Mouse (Mus musculus) limb, embryonic 12.5 days (tissue): ENCODE results near the gene 4632433K11Rik. TPM values are rescaled to one million over a fixed set of nuclear protein-coding genes. Genes with fewer than 3 reads are reported as not detected.

Experiments
- ATAC-seq: fragments of 200-750 bp; cut with Nextera tagmentation; 2 replicates; pipeline ENCODE4 v1.8.0; 2017; ENCODE audit warnings: low read depth, moderate TSS enrichment; ENCODE audit not compliant: insufficient number of reproducible peaks, insufficient read depth, low FRiP score, low TSS enrichment
- H3K27ac ChIP-seq: fragments of 300-500 bp; sonication (generic); 2 replicates; pipeline ENCODE4 v1.5.1; 2016; ENCODE audit warnings: mild to moderate bottlenecking, moderate library complexity
- H3K27me3 ChIP-seq: fragments of 300-500 bp; sonication (generic); 2 replicates; pipeline ENCODE4 v1.6.1; 2016; ENCODE audit warnings: mild to moderate bottlenecking, moderate library complexity
- H3K36me3 ChIP-seq: fragments of 300-500 bp; sonication (generic); 2 replicates; pipeline ENCODE4 v1.6.1; 2016; ENCODE audit warnings: mild to moderate bottlenecking, moderate library complexity
- H3K4me1 ChIP-seq: fragments of 300-500 bp; sonication (generic); replicated peaks from 2 replicates; pipeline ENCODE4 v1.6.1; 2016
- H3K4me2 ChIP-seq: fragments of 300-500 bp; sonication (generic); 2 replicates; pipeline ENCODE4 v1.6.1; 2016; ENCODE audit warnings: mild to moderate bottlenecking, moderate library complexity
- H3K4me3 ChIP-seq: fragments of 300-500 bp; sonication (generic); replicated peaks from 2 replicates; pipeline ENCODE4 v1.5.1; 2016; ENCODE audit warnings: mild to moderate bottlenecking
- H3K9ac ChIP-seq: fragments of 300-500 bp; sonication (generic); replicated peaks from 2 replicates; pipeline ENCODE4 v1.6.1; 2016; ENCODE audit warnings: mild to moderate bottlenecking, moderate library complexity
- H3K9me3 ChIP-seq: fragments of 300-500 bp; sonication (generic); 2 replicates; pipeline ENCODE4 v1.6.1; 2016; ENCODE audit warnings: mild to moderate bottlenecking, moderate library complexity
- WGBS: fragments of 180-500 bp; shearing (Covaris S2); methylation state at CpG from one replicate; pipeline ENCODE4 v1.1.7; 2016; 5-methylcytosine and 5-hydroxymethylcytosine counted together
- polyA plus RNA-seq: library from polyadenylated mRNA; unstranded; fragments of >200 nt; fragmentation: Nextera tagmentation; extraction: Ambion mirVana; gene quantifications from 2 replicates; pipeline ENCODE4 v1.2.1, GENCODE M21; 2016

Gene 4632433K11Rik
- polyA plus RNA-seq, 1 experiment from 2014 or later = not detected

GRCm38 (mm10) chr7:5057804-5058203, 23.9 kb downstream of the 4632433K11Rik start:
- Histone ChIP-seq H3K27ac (no peak overlapping the region), H3K4me1 (peaks cover 44% of the 10 kb centered on the region), H3K9ac (no peak overlapping the region), H3K4me2 (peak overlapping the region; percentile 83), H3K4me3 (peak overlapping the region; percentile 61), H3K9me3 (0 out of 2 replicates have a peak, but pooled peaks cover 3% of the 10 kb centered on the region), H3K27me3 (peaks cover 63% of the 10 kb centered on the region), H3K36me3 (0 out of 2 replicates have a peak, but pooled peaks cover 3% of the 10 kb centered on the region)
- no peak for ATAC-seq
- 35% methylated on average over 11 of the region's 11 CpGs for WGBS

- Histone ChIP-seq H3K9ac (no peak overlapping the region), H3K4me3 (no peak overlapping the region), H3K27ac (no peak overlapping the region), H3K36me3 (no peaks in the 10 kb centered on the region), H3K4me1 (peaks cover 40% of the 10 kb centered on the region), H3K27me3 (peaks cover 55% of the 10 kb centered on the region), H3K9me3 (no peaks in the 10 kb centered on the region), H3K4me2 (no peak overlapping the region)
- WGBS = 93% methylated on average over 1 of the region's 1 CpGs
- no peak for ATAC-seq
Observed at GRCm38 (mm10) chr7:5058631-5059030, 24.7 kb downstream of the 4632433K11Rik start.

GRCm38 (mm10) chr7:5059421-5059820, 25.5 kb downstream of the 4632433K11Rik start:
- Histone ChIP-seq H3K27me3 (peaks cover 47% of the 10 kb centered on the region), H3K36me3 (no peaks in the 10 kb centered on the region), H3K4me2 (no peak overlapping the region), H3K27ac (no peak overlapping the region), H3K9ac (no peak overlapping the region), H3K9me3 (no peaks in the 10 kb centered on the region), H3K4me1 (peaks cover 40% of the 10 kb centered on the region), H3K4me3 (peak overlapping the region; percentile 69; the same call in 1 of the 2 replicates)
- 95% methylated on average over 12 of the region's 12 CpGs for WGBS
- ATAC-seq = no peak

GRCm38 (mm10) chr7:5060239-5060731, 26.4 kb downstream of the 4632433K11Rik start:
- Histone ChIP-seq H3K4me1 (peaks cover 43% of the 10 kb centered on the region), H3K9me3 (no peaks in the 10 kb centered on the region), H3K4me3 (peak overlapping the region; percentile 69), H3K27ac (peak overlapping the region; percentile 99), H3K27me3 (peaks cover 39% of the 10 kb centered on the region), H3K36me3 (no peaks in the 10 kb centered on the region; the same call in 1 of the 2 replicates), H3K4me2 (peak overlapping the region; percentile 86), H3K9ac (peak overlapping the region; percentile 89)
- 4% methylated on average over 27 of the region's 27 CpGs for WGBS
- peak; percentile 6; the same call in 1 of the 2 replicates for ATAC-seq

GRCm38 (mm10) chr7:5060944-5061773, 27.2 kb downstream of the 4632433K11Rik start:
- H3K4me1 ChIP-seq = peaks cover 42% of the 10 kb centered on the region
- H3K4me2 ChIP-seq = peak overlapping the region; percentile 86
- no peaks in the 10 kb centered on the region for H3K9me3 ChIP-seq
- peak; percentile 87 for ATAC-seq
- peaks cover 5% of the 10 kb centered on the region for H3K36me3 ChIP-seq
- H3K9ac ChIP-seq = peak overlapping the region; percentile 89
- peak overlapping the region; percentile 99 for H3K27ac ChIP-seq
- H3K4me3 ChIP-seq = peak overlapping the region; percentile 69
- peaks cover 30% of the 10 kb centered on the region for H3K27me3 ChIP-seq
- under 1% methylated on average over 54 of the region's 60 CpGs for WGBS

GRCm38 (mm10) chr7:5061774-5062359, 27.9 kb downstream of the 4632433K11Rik start, which contains the start of gene U2af2:
U2af2 (plus strand) TSS chr7:5062143.
- Histone ChIP-seq H3K27ac (peak within 1 kb of the TSS; percentile 99), H3K36me3 (peaks cover 12% of the 10 kb centered on the region), H3K4me3 (peak within 1 kb of the TSS; percentile 69), H3K4me2 (peak within 1 kb of the TSS; percentile 86), H3K27me3 (peaks cover 23% of the 10 kb centered on the region), H3K9ac (peak within 1 kb of the TSS; percentile 89), H3K9me3 (no peaks in the 10 kb centered on the region), H3K4me1 (peaks cover 39% of the 10 kb centered on the region)
- WGBS = under 1% methylated on average over 54 of the region's 65 CpGs
- ATAC-seq = peak; percentile 74

GRCm38 (mm10) chr7:5062360-5063001, 28.6 kb downstream of the 4632433K11Rik start:
- WGBS = under 1% methylated on average over 49 of the region's 51 CpGs
- no peaks in the 10 kb centered on the region for H3K9me3 ChIP-seq
- peak; percentile 27 for ATAC-seq
- peak overlapping the region; percentile 99 for H3K27ac ChIP-seq
- peak overlapping the region; percentile 89 for H3K9ac ChIP-seq
- H3K4me2 ChIP-seq = peak overlapping the region; percentile 86
- H3K27me3 ChIP-seq = peaks cover 17% of the 10 kb centered on the region
- H3K4me1 ChIP-seq = peaks cover 35% of the 10 kb centered on the region
- H3K36me3 ChIP-seq = peaks cover 18% of the 10 kb centered on the region
- peak overlapping the region; percentile 69 for H3K4me3 ChIP-seq

- Histone ChIP-seq H3K4me3 (no peak overlapping the region), H3K4me2 (no peak overlapping the region), H3K4me1 (peaks cover 24% of the 10 kb centered on the region), H3K27me3 (no peaks in the 10 kb centered on the region), H3K36me3 (peaks cover 42% of the 10 kb centered on the region), H3K9ac (no peak overlapping the region), H3K27ac (no peak overlapping the region), H3K9me3 (no peaks in the 10 kb centered on the region)
- 86% methylated on average over 6 of the region's 6 CpGs for WGBS
- no peak for ATAC-seq
Observed at GRCm38 (mm10) chr7:5064886-5065285, 31.0 kb downstream of the 4632433K11Rik start.

GRCm38 (mm10) chr7:5073586-5073985, 39.7 kb downstream of the 4632433K11Rik start:
- H3K4me1 ChIP-seq = no peaks in the 10 kb centered on the region
- 84% methylated on average over 1 of the region's 1 CpGs for WGBS
- H3K4me2 ChIP-seq = no peak overlapping the region
- no peak for ATAC-seq
- no peaks in the 10 kb centered on the region for H3K9me3 ChIP-seq
- H3K27ac ChIP-seq = no peak overlapping the region
- no peaks in the 10 kb centered on the region for H3K27me3 ChIP-seq
- no peak overlapping the region; the same call in 1 of the 2 replicates for H3K9ac ChIP-seq
- peaks cover 98% of the 10 kb centered on the region for H3K36me3 ChIP-seq
- no peak overlapping the region for H3K4me3 ChIP-seq

GRCm38 (mm10) chr7:5074984-5075383, 41.1 kb downstream of the 4632433K11Rik start:
- no peaks in the 10 kb centered on the region for H3K27me3 ChIP-seq
- no peak overlapping the region for H3K4me2 ChIP-seq
- no peaks in the 10 kb centered on the region for H3K4me1 ChIP-seq
- 95% methylated on average over 5 of the region's 5 CpGs for WGBS
- H3K9ac ChIP-seq = no peak overlapping the region
- H3K9me3 ChIP-seq = no peaks in the 10 kb centered on the region
- ATAC-seq = no peak
- no peak overlapping the region for H3K27ac ChIP-seq
- peaks cover 91% of the 10 kb centered on the region for H3K36me3 ChIP-seq
- no peak overlapping the region for H3K4me3 ChIP-seq

- no peak overlapping the region for H3K4me2 ChIP-seq
- no peak overlapping the region for H3K9ac ChIP-seq
- H3K27ac ChIP-seq = no peak overlapping the region
- WGBS = 88% methylated on average over 2 of the region's 2 CpGs
- peaks cover 72% of the 10 kb centered on the region for H3K36me3 ChIP-seq
- H3K27me3 ChIP-seq = no peaks in the 10 kb centered on the region
- H3K4me3 ChIP-seq = no peak overlapping the region
- H3K9me3 ChIP-seq = no peaks in the 10 kb centered on the region
- no peak for ATAC-seq
- peaks cover 12% of the 10 kb centered on the region for H3K4me1 ChIP-seq
Observed at GRCm38 (mm10) chr7:5076931-5077330, 43.0 kb downstream of the 4632433K11Rik start.
